In the genomic region with DNA sequence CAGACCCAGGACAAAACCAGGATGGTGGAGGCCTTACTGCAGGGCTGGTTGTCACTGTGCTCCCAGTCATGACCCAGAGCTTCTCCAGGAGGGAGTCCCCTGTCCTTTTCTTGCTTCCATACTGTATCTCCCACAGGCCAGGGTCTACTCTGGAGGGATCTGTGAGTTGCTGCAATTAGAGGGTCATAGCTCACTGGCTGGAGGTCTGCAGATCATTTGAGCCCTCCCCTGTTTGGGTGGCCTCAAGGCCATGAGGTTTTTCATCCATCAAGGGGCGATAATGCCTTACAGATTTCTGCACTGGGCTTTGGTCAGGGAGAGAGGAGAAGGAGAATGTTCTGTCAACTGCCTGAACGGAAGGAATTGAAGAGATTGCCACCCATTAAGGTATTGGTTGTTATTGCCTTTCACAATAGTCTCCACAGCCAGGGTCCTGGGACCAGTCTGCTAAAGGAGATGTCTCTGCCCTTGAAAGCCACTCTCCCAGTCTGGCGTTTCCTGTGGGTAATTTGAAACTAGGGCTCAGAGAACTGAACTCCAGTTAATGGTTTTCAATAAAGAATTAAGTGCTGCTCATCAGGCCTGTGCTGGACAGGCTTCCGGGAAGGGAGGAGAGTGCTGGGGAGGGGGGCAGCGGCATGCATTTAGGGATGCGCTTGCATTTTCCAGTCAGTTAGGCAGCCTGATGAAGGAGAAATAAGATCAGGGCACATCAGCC, we compare ENCODE assay signal across 19 mouse cellular contexts.
DNase-seq lines count a peak whose midpoint lies in the region; ATAC-seq and TF ChIP-seq lines count a peak whose summit lies in the region.
"Had no signal": no experiment of that assay in that cellular context is flagged by ENCODE, and none has a peak within 500 bp of the region (broad histone marks: within the 10 kb centered on the region; RNA-seq: fewer than 3 reads in every experiment).

No protein-coding gene starts in this region.

- peak overlapping the region; percentile 40 for H3K27ac ChIP-seq in hindbrain, embryonic 10.5 days
- no peak overlapping the region for H3K27ac ChIP-seq in hindbrain, postnatal 0 days
- peak overlapping the region; percentile 51; the same call in 1 of the 2 replicates for H3K27ac ChIP-seq in midbrain, embryonic 13.5 days
- H3K27ac ChIP-seq in midbrain, embryonic 15.5 days: no peak overlapping the region
- H3K27ac ChIP-seq: embryonic facial prominence, embryonic 15.5 days; forebrain, embryonic 12.5 days; heart, embryonic 13.5 days; stomach, embryonic 15.5 days had no signal

- DNase-seq in hindbrain, embryonic 10.5 days (ENCODE audit: low spot score): peak; percentile 25
- no peak for DNase-seq in hindbrain, postnatal 0 days (ENCODE audit: low spot score)
- peak; percentile 69 for DNase-seq in hindlimb bud, embryonic 11.5 days (ENCODE audit: extremely low spot score, low read depth, low spot score)
- peak; percentile 47 for DNase-seq in retina, postnatal 1 day
- no peak for DNase-seq in testis, postnatal 14 days (ENCODE audit: low spot score)
- no peak for DNase-seq in right cerebral cortex, postnatal 36 days (ENCODE audit: low spot score in 2 of 2)
- DNase-seq: cerebellum, postnatal 14 days; heart, postnatal 4 days; kidney, adult 9 months; liver; thymus, postnatal 4 days had no signal

- H3K4me3 ChIP-seq in hindbrain, embryonic 10.5 days: no peak overlapping the region
- no peak overlapping the region for H3K4me3 ChIP-seq in hindbrain, postnatal 0 days (ENCODE audit: low read length)
- no peak overlapping the region for H3K4me3 ChIP-seq in midbrain, embryonic 13.5 days (replicated peaks)
- no peak overlapping the region for H3K4me3 ChIP-seq in midbrain, embryonic 15.5 days
- H3K4me3 ChIP-seq: embryonic facial prominence, embryonic 15.5 days; forebrain, embryonic 12.5 days; heart, embryonic 13.5 days; megakaryocyte, embryonic 14.5 days; myocyte; stomach, embryonic 15.5 days had no signal

- no peaks in the 10 kb centered on the region for H3K36me3 ChIP-seq in hindbrain, embryonic 10.5 days
- no peaks in the 10 kb centered on the region for H3K36me3 ChIP-seq in hindbrain, postnatal 0 days (ENCODE audit: insufficient read depth, low read length)
- no peaks in the 10 kb centered on the region for H3K36me3 ChIP-seq in midbrain, embryonic 13.5 days
- no peaks in the 10 kb centered on the region for H3K36me3 ChIP-seq in midbrain, embryonic 15.5 days (replicated peaks)
- H3K36me3 ChIP-seq: embryonic facial prominence, embryonic 15.5 days; forebrain, embryonic 12.5 days; heart, embryonic 13.5 days; stomach, embryonic 15.5 days had no signal

- 48% methylated on average over 6 of the region's 6 CpGs for WGBS in hindbrain, embryonic 10.5 days
- 44% methylated on average over 6 of the region's 6 CpGs for WGBS in hindbrain, postnatal 0 days
- 47% methylated on average over 6 of the region's 6 CpGs for whole genome bisulfite sequencing in midbrain, embryonic 13.5 days
- WGBS in midbrain, embryonic 15.5 days: 45% methylated on average over 6 of the region's 6 CpGs

- H3K4me1 ChIP-seq in hindbrain, embryonic 10.5 days (replicated peaks): peaks cover 61% of the 10 kb centered on the region
- H3K4me1 ChIP-seq in hindbrain, postnatal 0 days (ENCODE audit: insufficient read depth, low read length): no peaks in the 10 kb centered on the region
- peaks cover 33% of the 10 kb centered on the region for H3K4me1 ChIP-seq in midbrain, embryonic 13.5 days (replicated peaks)
- H3K4me1 ChIP-seq in midbrain, embryonic 15.5 days: peaks cover 16% of the 10 kb centered on the region; the same call in 1 of the 2 replicates
- H3K4me1 ChIP-seq: embryonic facial prominence, embryonic 15.5 days; heart, embryonic 13.5 days; megakaryocyte, embryonic 14.5 days; stomach, embryonic 15.5 days had no signal

- TF ChIP-seq CTCF in hindbrain, postnatal 0 days (IDR thresholded peaks at IDR 0.05; ENCODE audit: low read depth): no peak

- ATAC-seq in hindbrain, postnatal 0 days: no peak
- ATAC-seq in midbrain, embryonic 13.5 days: no peak
- no peak for ATAC-seq in midbrain, embryonic 15.5 days (replicated peaks)

- no peak overlapping the region for H3K4me2 ChIP-seq in hindbrain, postnatal 0 days (ENCODE audit: low read depth, low read length)
- H3K4me2 ChIP-seq in midbrain, embryonic 13.5 days (replicated peaks): no peak overlapping the region
- no peak overlapping the region for H3K4me2 ChIP-seq in midbrain, embryonic 15.5 days
- H3K4me2 ChIP-seq: embryonic facial prominence, embryonic 15.5 days; forebrain, embryonic 12.5 days; heart, embryonic 13.5 days; stomach, embryonic 15.5 days had no signal

- no peaks in the 10 kb centered on the region for H3K9me3 ChIP-seq in hindbrain, embryonic 10.5 days
- no peaks in the 10 kb centered on the region for H3K9me3 ChIP-seq in hindbrain, postnatal 0 days (ENCODE audit: low read length)
- no peaks in the 10 kb centered on the region for H3K9me3 ChIP-seq in midbrain, embryonic 13.5 days
- no peaks in the 10 kb centered on the region for H3K9me3 ChIP-seq in midbrain, embryonic 15.5 days
- H3K9me3 ChIP-seq: embryonic facial prominence, embryonic 15.5 days; forebrain, embryonic 12.5 days; heart, embryonic 13.5 days; megakaryocyte, embryonic 14.5 days; stomach, embryonic 15.5 days had no signal

- H3K9ac ChIP-seq in hindbrain, postnatal 0 days (replicated peaks; ENCODE audit: low read length): no peak overlapping the region
- H3K9ac ChIP-seq in midbrain, embryonic 13.5 days (replicated peaks): no peak overlapping the region
- no peak overlapping the region for H3K9ac ChIP-seq in midbrain, embryonic 15.5 days
- H3K9ac ChIP-seq: embryonic facial prominence, embryonic 15.5 days; forebrain, embryonic 12.5 days; heart, embryonic 13.5 days; stomach, embryonic 15.5 days had no signal

- no peaks in the 10 kb centered on the region for H3K27me3 ChIP-seq in hindbrain, embryonic 10.5 days (ENCODE audit: insufficient read depth, poor library complexity, severe bottlenecking)
- H3K27me3 ChIP-seq in hindbrain, postnatal 0 days (ENCODE audit: insufficient read depth, low read length): no peaks in the 10 kb centered on the region
- H3K27me3 ChIP-seq in midbrain, embryonic 13.5 days: no peaks in the 10 kb centered on the region
- H3K27me3 ChIP-seq in midbrain, embryonic 15.5 days (replicated peaks): no peaks in the 10 kb centered on the region
- H3K27me3 ChIP-seq: embryonic facial prominence, embryonic 15.5 days; heart, embryonic 13.5 days; megakaryocyte, embryonic 14.5 days; stomach, embryonic 15.5 days had no signal

Comparison
In these comparisons a context has a peak if more than half of its experiments do, and no peak if none do; other contexts are left out.
1. DNase-seq: peak in hindbrain, embryonic 10.5 days (single experiment), hindlimb bud, embryonic 11.5 days (single experiment) and retina, postnatal 1 day (single experiment); none in hindbrain, postnatal 0 days (single experiment), testis, postnatal 14 days (single experiment) and right cerebral cortex, postnatal 36 days (0 of 2).
2. H3K27ac ChIP-seq: peak in hindbrain, embryonic 10.5 days (single experiment) and midbrain, embryonic 13.5 days (single experiment); none in hindbrain, postnatal 0 days (single experiment) and midbrain, embryonic 15.5 days (single experiment).